Mouse (Mus musculus): Measurements from ENCODE around the gene Dhx9. TPM values are rescaled to one million over a fixed set of nuclear protein-coding genes. Genes with fewer than 3 reads are reported as not detected.
"Not testable (repeated sequence)": the region's sequence is repeated elsewhere in the genome, so short reads cannot be mapped to it uniquely, and the experiment has no call there.

Dhx9 gene
- polyA plus RNA-seq, 1 experiment from 2014 or later: 40.9 TPM

DNA sequence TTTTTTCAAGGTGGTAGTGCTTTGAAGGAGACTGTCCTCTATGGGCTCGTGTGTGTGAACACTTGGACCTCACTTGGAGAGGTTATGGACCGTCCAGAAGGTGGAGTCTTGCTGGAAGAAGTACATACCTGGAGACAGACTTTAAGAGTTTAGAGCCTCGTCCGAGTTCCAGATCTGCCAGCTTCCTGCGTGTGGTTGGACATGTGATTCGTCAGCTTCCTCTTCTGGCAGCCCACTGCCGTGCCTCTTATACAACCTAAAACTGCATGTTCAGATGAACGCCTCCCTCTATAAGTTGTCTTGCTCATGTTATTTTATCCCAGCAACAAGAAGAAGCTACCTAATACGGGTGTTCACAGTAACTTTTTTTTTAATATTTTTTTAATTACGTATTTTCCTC lies 55.8 kb downstream of the Dhx9 start:
- no peak overlapping the region for H3K27ac ChIP-seq
- peaks cover 6% of the 10 kb centered on the region for H3K27me3 ChIP-seq (ENCODE audit: low read depth, poor library complexity, severe bottlenecking)
- H3K4me3 ChIP-seq: no peak overlapping the region
- no peaks in the 10 kb centered on the region for H3K9me3 ChIP-seq (replicated peaks)
- no peaks in the 10 kb centered on the region for H3K4me1 ChIP-seq
- DNase-seq (ENCODE audit: low spot score): no peak
- 88% methylated on average over 10 of the region's 10 CpGs for WGBS
- no peaks in the 10 kb centered on the region for H3K36me3 ChIP-seq

DNA sequence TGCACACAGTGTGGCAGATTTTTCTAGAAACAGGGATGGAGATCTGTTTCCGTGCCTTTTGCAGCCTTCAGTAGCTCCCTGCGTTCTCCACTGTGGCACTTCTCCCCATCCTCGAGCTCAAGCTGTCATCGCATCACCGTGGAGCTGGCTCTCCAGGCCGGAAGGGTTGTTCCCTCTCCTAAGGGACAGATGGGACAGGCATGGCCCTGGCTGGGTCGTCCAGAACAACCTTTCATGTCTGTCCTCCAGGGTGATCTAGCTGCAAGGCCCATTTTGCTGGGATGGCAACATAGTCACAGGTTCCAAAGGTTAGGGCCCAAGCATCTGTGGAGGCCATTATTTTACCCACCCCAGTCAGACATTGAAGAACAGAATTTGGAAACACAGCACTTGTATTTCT lies 56.3 kb downstream of the Dhx9 start:
- Histone ChIP-seq H3K36me3 (no peaks in the 10 kb centered on the region), H3K27me3 (ENCODE audit: low read depth, poor library complexity, severe bottlenecking) (peaks cover 11% of the 10 kb centered on the region), H3K4me3 (no peak overlapping the region), H3K4me1 (no peaks in the 10 kb centered on the region), H3K9me3 (replicated peaks) (no peaks in the 10 kb centered on the region), H3K27ac (no peak overlapping the region)
- 80% methylated on average over 7 of the region's 7 CpGs for WGBS
- DNase-seq (ENCODE audit: low spot score): no peak

DNA sequence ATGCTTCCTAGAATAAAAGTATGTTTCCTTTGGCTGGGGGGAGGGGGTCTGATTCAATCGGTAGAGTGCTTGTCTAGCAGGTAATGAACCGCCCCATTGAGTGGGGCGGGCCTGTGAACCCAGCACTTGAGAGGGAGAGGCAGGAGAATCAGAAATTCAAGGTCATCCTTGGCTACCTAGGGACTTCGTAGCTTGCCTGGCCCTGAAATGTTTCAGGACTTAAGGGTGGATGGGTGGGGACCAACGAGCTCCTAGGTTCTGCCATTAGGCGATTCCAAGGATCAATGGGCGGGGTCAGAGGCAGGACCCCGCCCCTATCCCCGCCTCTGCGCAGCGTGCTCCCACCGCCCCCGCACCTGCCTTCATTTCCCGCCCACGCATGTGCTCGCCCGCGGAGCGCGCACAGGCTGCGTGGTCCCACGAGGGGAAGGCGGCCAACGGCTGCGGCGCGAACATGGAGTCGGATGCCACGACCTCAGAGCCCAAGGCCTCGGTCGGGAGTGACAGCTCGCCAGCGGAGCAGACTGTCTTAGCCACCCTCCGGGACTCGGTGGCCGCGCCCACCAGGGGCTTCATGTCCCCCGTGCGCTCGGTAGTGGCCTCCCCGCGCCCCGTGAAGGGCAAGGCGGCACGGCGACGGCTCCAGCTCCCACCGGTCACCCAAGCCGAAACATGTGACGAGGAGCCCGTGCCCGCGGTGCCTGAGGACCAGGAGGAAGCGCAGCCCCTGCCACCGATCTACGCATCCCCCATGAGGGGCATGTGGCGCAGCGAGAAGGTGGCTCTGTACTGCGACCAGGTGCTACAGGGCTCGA lies 62.5 kb downstream of the Dhx9 start, which contains the start of gene Shcbp1l:
TSS of gene Shcbp1l (plus strand) at position 393 of the 815 bp plus-strand sequence.
- Histone ChIP-seq H3K27ac (peak within 1 kb of the TSS; percentile 57; the same call in 1 of the 2 replicates), H3K4me3 (peak within 1 kb of the TSS; percentile 69), H3K36me3 (no peaks in the 10 kb centered on the region), H3K9me3 (replicated peaks) (no peaks in the 10 kb centered on the region), H3K27me3 (ENCODE audit: low read depth, poor library complexity, severe bottlenecking) (peaks cover 36% of the 10 kb centered on the region), H3K4me1 (peaks cover 14% of the 10 kb centered on the region)
- WGBS: 2% methylated on average over 60 of the region's 60 CpGs
- peak; percentile 74 for DNase-seq (ENCODE audit: low spot score)

DNA sequence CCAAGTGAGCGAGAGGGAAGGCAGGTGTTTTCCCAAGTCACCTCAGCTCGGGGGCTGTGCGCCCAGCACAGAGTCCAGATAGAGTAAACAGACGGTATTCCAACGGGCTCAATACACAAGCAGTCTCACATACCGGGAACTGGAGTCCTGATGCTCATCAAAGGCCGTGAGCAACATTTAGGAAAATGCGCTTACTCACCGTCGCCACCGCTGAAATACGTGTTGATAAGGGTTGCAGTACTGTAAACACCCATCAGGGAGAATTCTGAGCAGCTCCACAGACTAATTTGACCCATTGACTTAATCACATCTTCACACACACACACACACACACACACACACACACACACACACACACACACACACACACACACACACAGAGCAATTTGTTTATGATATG lies 63.2 kb downstream of the Dhx9 start:
- DNase-seq (ENCODE audit: low spot score): no peak
- H3K27ac ChIP-seq: no peak overlapping the region
- H3K27me3 ChIP-seq (ENCODE audit: low read depth, poor library complexity, severe bottlenecking): peaks cover 36% of the 10 kb centered on the region
- peak overlapping the region; percentile 69 for H3K4me3 ChIP-seq
- no peaks in the 10 kb centered on the region for H3K9me3 ChIP-seq (replicated peaks)
- WGBS: 34% methylated on average over 12 of the region's 12 CpGs
- H3K4me1 ChIP-seq: peaks cover 14% of the 10 kb centered on the region
- H3K36me3 ChIP-seq: no peaks in the 10 kb centered on the region

DNA sequence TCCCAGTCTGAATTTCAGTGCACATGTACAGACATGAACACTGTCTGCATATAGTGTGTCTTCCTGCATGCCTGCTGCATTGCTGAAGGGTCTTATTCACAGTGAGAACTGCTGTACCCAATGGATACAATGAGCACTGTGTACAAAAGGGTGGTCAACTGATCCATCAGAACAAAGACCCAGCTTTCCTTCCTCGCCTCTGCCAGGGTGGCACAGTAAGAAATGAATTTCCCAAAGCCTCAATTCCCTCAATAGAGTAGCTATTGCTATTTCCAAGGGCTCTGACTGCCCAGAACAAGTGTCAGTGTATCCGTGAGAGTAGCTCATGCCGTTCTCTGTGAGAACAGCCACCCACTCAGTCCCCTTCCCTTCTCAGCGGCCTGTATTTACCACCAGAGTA lies 69.7 kb downstream of the Dhx9 start:
- H3K36me3 ChIP-seq; DNase-seq (ENCODE audit: low spot score); H3K27ac ChIP-seq; H3K4me3 ChIP-seq; H3K4me1 ChIP-seq; H3K27me3 ChIP-seq (ENCODE audit: low read depth, poor library complexity, severe bottlenecking); H3K9me3 ChIP-seq (replicated peaks): not testable (repeated sequence)
- 78% methylated on average over 4 of the region's 4 CpGs for WGBS

DNA sequence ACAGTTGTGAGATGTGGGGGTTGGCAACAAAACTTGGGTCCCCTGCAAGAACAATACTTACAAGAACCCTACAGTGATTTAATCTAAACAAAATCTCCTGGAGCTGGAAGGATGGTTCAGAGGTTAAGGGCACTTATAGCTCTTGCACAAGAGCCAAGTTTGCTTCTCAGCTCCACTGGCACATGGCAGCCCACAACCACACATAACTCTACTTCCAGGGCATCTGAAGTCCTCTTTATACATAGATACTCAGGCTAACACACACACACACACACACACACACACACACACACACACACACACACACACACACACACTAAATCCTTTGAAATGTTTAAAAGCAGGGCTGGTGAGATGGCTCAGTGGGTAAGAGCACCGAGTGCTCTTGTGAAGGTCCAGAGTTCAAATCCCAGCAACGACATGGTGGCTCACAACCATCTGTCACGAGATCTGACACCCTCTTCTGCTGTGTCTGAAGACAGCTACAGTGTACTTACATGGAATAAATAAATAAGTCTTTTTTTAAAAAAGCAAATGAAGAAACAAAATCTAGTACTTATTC lies 71.1 kb downstream of the Dhx9 start:
- WGBS: 88% methylated on average over 3 of the region's 3 CpGs
- not testable (repeated sequence) for H3K36me3 ChIP-seq; H3K27me3 ChIP-seq (ENCODE audit: low read depth, poor library complexity, severe bottlenecking); H3K9me3 ChIP-seq (replicated peaks); H3K4me1 ChIP-seq; H3K27ac ChIP-seq; H3K4me3 ChIP-seq; DNase-seq (ENCODE audit: low spot score)

DNA sequence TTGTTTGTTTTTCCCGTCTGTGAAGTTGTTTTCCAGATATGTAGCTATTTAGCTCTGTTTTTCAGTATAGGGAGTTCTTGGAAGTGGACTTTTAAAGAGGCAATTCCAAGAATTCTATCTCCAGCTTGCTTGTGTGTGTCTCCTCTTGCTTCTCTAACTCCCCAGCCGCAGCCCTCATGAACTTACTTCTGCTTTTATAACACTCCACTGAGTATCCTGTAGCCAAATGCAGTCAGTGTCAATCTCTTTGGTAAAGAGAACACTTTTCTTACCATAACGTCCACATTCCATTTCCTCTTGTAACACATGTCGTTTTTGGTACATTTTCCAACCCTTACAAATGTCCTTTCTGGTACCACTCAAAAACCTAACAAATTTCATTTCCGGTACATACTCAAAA lies 71.7 kb downstream of the Dhx9 start:
- H3K4me1 ChIP-seq; H3K27me3 ChIP-seq (ENCODE audit: low read depth, poor library complexity, severe bottlenecking); H3K9me3 ChIP-seq (replicated peaks); DNase-seq (ENCODE audit: low spot score); H3K4me3 ChIP-seq; H3K36me3 ChIP-seq; H3K27ac ChIP-seq: not testable (repeated sequence)
- WGBS: 78% methylated on average over 2 of the region's 5 CpGs

DNA sequence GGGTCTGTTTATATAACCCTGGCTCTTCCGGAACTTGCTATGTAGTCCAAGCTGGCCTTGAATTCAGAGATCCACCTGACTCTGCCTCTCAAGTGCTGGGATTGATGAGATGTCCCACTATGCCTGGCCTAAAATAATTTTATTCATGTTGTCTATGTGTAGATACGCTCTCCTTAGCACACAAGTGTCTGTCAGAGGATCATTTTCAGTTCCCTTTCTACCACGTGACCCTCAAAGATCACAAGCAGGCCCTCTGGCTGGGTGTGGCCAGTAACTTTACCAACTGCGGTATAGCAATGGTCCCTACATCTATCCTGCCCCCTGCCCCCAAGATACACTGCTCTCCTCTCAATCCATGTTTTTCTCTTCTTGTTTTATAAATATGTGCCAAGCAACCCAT lies 72.5 kb downstream of the Dhx9 start:
- Histone ChIP-seq H3K4me3 (no peak overlapping the region), H3K36me3 (no peaks in the 10 kb centered on the region), H3K27me3 (ENCODE audit: low read depth, poor library complexity, severe bottlenecking) (no peaks in the 10 kb centered on the region), H3K27ac (no peak overlapping the region), H3K4me1 (no peaks in the 10 kb centered on the region), H3K9me3 (replicated peaks) (no peaks in the 10 kb centered on the region)
- no peak for DNase-seq (ENCODE audit: low spot score)
- WGBS: 95% methylated on average over 4 of the region's 4 CpGs

DNA sequence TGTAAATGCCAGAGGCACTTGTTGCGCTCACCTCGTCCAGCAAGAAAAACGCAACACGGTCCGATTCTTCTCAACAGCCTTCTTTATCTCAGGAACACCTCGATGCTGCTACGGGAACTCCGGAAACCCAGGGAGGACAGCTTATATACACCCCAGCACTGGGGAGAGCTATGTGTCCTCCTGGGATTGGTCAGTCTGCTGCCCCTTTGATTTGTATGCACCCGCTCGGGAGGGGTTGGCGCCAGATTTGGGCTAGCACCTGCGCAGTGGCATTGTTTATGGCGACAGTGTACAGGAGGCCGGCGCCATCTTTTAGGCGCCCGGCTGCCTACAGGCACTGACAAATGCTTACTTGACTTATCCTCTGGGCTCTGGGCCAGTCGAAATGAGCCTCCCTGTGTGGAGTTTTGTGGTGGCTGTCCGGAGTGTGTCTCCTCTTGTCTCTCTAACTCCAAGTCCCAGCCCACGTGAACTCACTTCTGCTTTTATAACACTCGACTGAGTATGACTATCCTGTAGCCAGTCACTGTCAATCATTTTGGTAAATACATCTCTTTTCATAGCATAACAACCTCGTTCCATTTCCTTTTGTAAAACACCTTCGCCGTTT lies 73.2 kb downstream of the Dhx9 start:
- not testable (repeated sequence) for H3K4me3 ChIP-seq; H3K27me3 ChIP-seq (ENCODE audit: low read depth, poor library complexity, severe bottlenecking); H3K9me3 ChIP-seq (replicated peaks); H3K4me1 ChIP-seq; H3K27ac ChIP-seq; DNase-seq (ENCODE audit: low spot score); H3K36me3 ChIP-seq
- WGBS: 92% methylated on average over 24 of the region's 24 CpGs

DNA sequence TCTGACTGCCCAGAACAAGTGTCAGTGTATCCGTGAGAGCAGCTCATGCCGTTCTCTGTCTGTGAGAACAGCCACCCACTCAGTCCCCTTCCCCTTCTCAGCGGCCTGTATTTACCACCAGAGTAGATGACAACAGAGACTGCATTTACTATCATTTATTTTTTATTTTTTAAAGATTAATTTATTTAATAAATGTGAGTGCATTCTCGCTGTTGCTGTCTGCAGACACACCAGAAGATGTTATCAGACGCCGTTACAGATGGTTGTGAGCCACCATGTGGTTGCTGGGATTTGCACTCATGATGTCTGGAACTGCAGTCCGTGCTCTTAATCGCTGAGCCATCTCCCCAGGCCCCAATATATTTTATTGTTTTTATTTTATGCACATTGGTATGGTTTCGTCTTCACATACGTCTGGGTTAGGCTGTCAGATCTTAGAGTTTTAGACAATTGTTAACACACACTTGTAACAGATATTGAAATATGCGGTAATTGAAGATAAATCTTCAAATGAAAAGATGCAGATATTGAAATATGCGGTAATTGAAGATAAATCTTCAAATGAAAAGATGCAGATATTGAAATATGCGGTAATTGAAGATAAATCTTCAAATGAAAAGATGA lies 74.0 kb downstream of the Dhx9 start:
- not testable (repeated sequence) for DNase-seq (ENCODE audit: low spot score); H3K4me1 ChIP-seq; H3K27me3 ChIP-seq (ENCODE audit: low read depth, poor library complexity, severe bottlenecking); H3K9me3 ChIP-seq (replicated peaks); H3K36me3 ChIP-seq; H3K4me3 ChIP-seq; H3K27ac ChIP-seq
- 90% methylated on average over 13 of the region's 13 CpGs for WGBS

DNA sequence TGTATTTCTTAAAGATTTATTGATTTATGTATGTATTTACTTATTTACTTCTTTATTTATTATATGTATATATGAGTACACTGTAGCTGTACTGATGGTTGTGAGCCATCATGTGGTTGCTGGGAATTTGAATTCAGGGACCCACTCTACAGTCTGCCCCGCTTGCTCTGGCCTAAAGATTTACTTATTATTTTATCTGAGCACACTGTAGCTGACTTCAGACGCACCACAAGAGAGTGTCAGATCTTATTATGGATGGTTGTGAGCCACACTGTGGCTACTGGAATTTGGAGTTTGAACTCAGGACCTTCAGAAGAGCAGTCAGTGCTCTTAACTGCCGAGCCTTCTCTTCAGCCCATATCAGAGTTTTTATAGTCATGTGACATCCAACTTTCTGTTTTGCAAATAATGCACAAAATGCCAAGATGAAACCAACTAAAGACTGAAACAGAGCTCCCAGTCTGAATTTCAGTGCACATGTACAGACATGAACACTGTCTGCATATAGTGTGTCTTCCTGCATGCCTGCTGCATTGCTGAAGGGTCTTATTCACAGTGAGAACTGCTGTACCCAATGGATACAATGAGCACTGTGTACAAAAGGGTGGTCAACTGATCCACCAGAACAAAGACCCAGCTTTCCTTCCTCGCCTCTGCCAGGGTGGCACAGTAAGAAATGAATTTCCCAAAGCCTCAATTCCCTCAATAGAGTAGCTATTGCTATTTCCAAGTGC lies 74.6 kb downstream of the Dhx9 start:
- not testable (repeated sequence) for H3K36me3 ChIP-seq, H3K4me3 ChIP-seq
- 78% methylated on average over 3 of the region's 4 CpGs for WGBS

DNA sequence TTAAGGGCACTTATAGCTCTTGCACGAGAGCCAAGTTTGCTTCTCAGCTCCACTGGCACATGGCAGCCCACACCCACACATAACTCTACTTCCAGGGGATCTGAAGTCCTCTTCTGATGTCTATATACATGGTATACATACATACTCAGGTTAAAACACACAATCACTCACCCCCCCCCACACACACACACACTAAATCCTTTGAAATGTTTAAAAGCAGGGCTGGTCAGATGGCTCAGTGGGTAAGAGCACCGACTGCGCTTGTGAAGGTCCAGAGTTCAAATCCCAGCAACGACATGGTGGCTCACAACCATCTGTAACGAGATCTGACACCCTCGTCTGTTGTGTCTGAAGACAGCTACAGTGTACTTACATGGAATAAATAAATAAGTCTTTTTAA lies 75.7 kb downstream of the Dhx9 start:
- Histone ChIP-seq H3K27me3 (ENCODE audit: low read depth, poor library complexity, severe bottlenecking) (no peaks in the 10 kb centered on the region), H3K4me1 (no peaks in the 10 kb centered on the region), H3K9me3 (replicated peaks) (no peaks in the 10 kb centered on the region), H3K27ac (no peak overlapping the region), H3K4me3 (no peak overlapping the region), H3K36me3 (no peaks in the 10 kb centered on the region)
- no peak for DNase-seq (ENCODE audit: low spot score)
- 93% methylated on average over 6 of the region's 6 CpGs for WGBS

More for the DNA sequence above, 74.6 kb downstream of the Dhx9 start:
- not testable (repeated sequence) for DNase-seq (ENCODE audit: low spot score); H3K9me3 ChIP-seq (replicated peaks); H3K4me1 ChIP-seq; H3K27me3 ChIP-seq (ENCODE audit: low read depth, poor library complexity, severe bottlenecking); H3K27ac ChIP-seq

Data from limb, embryonic 10.5 days (tissue).